Mouse (Mus musculus) adrenal gland, adult 8-10 months (tissue): ENCODE results near the gene Ect2. TPM values are rescaled to one million over a fixed set of nuclear protein-coding genes. Genes with fewer than 3 reads are reported as not detected.
A peak's percentile ranks its signal among the peaks of the same experiment; 100 is the strongest.

ENCODE experiments used
- DNase-seq: peaks from one replicate; pipeline ENCODE4 v3.0.0; 2022
- total RNA-seq, 4 experiments: library from RNA; stranded (reverse); gene quantifications; 2 replicates each; pipeline ENCODE4 v1.2.4; 2022

Ect2 gene
- total RNA-seq, 4 experiments from 2014 or later = 2.6 to 7.0 (median 3.0) TPM

GRCm38 (mm10) chr3:27067206-27067605 is 86.5 kb downstream of the Ect2 start:
- DNase-seq = no peak

GRCm38 (mm10) chr3:27064886-27065285 is 88.8 kb downstream of the Ect2 start:
- DNase-seq = no peak

- no peak for DNase-seq
These were observed 90.0 kb downstream of the Ect2 start for GRCm38 (mm10) chr3:27063399-27064260.

GRCm38 (mm10) chr3:27060441-27060840 is 93.2 kb downstream of the Ect2 start:
- peak; percentile 64 for DNase-seq

- no peak for DNase-seq
These were observed 94.0 kb downstream of the Ect2 start for GRCm38 (mm10) chr3:27059529-27060322.

GRCm38 (mm10) chr3:27055471-27055870 is 98.2 kb downstream of the Ect2 start:
- DNase-seq = no peak

- peak; percentile 24 for DNase-seq
These were observed 98.9 kb downstream of the Ect2 start for GRCm38 (mm10) chr3:27054766-27055165.

Other genes starting within 250 kb of the Ect2 start
- 100 to 1,000 TPM; 153 to 311 (median 234) TPM for gene Nceh1, start 29.1 kb upstream of the Ect2 start, total RNA-seq
- gene Tnfsf10, start 163.2 kb upstream of the Ect2 start, total RNA-seq = 10 to 100 TPM; 10.0 to 20.2 (median 12.3) TPM
- under 1 TPM in 1 of 4 experiments, not detected in 3; 0.06 TPM for gene Ghsr, start 217.5 kb upstream of the Ect2 start, total RNA-seq